Mouse (Mus musculus) bone marrow macrophage, adult 2 months (primary cell): ENCODE results near the gene Tmem8b.

Experiments used
- CTCF ChIP-seq: IDR thresholded peaks from 2 replicates; pipeline ENCODE4 v1.5.1; 2012; ENCODE audit warnings: low read depth, mild to moderate bottlenecking, low read length, moderate library complexity
- POLR2A ChIP-seq: IDR thresholded peaks from 2 replicates; pipeline ENCODE4 v1.6.1; 2012; ENCODE audit warnings: mild to moderate bottlenecking, low read depth, low read length, borderline replicate concordance

DNA sequence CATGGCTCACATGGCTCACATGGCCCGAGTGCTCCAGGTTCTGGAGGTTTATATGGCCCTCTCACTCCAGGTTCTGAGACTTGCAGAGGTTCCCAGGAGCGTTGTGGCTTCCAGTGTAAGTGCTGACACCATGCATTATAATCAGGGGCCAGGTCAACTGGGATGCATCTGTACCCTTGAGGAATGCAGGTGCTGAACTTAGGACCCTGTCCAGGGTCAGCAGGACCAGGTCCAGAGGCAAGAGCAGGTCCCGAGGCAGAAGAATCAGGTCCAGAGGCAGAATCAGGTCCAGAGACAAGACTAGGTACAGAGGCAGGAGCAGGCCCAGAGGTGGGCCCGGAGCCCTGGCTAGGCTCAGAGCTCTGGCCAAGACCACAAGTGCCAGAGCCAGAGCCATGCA lies 16.0 kb upstream of the Tmem8b start:
- TF ChIP-seq POLR2A (no peak), CTCF (no peak)
